Mouse (Mus musculus) myocyte (in vitro differentiated cells): Measurements from ENCODE around the gene 4933427D14Rik. TPM values are rescaled to one million over a fixed set of nuclear protein-coding genes. Genes with fewer than 3 reads are reported as not detected.

Experiments
- H3K27me3 ChIP-seq: one replicate; pipeline ENCODE4 v1.6.1; 2011; ENCODE audit not compliant: control insufficient read depth, insufficient read depth, insufficient read length
- H3K36me3 ChIP-seq: one replicate; pipeline ENCODE4 v1.6.1; 2011; ENCODE audit not compliant: control insufficient read depth, insufficient read depth
- H3K4me2 ChIP-seq: one replicate; pipeline ENCODE4 v1.6.1; 2011; ENCODE audit warnings: low read depth, control low read depth
- H3K4me3 ChIP-seq: one replicate; pipeline ENCODE4 v1.5.1; 2011; ENCODE audit warnings: mild to moderate bottlenecking, control low read depth, moderate library complexity
- H3K79me2 ChIP-seq: one replicate; pipeline ENCODE4 v1.6.1; 2011; ENCODE audit not compliant: control insufficient read depth, insufficient read depth
- H3ac ChIP-seq: one replicate; pipeline ENCODE4 v1.6.1; 2011; ENCODE audit not compliant: control insufficient read depth, insufficient read length
- CEBPB ChIP-seq: IDR thresholded peaks from 2 replicates; pipeline ENCODE4 v1.6.1; 2011; ENCODE audit warnings: mild to moderate bottlenecking, moderate library complexity; ENCODE audit not compliant: poor library complexity, insufficient read depth, severe bottlenecking
- E2F4 ChIP-seq: IDR thresholded peaks from one replicate; pipeline ENCODE4 v1.6.1; 2011; ENCODE audit warnings: mild to moderate bottlenecking, control low read depth, moderate library complexity; ENCODE audit not compliant: insufficient read depth
- MAX ChIP-seq: IDR thresholded peaks from one replicate; pipeline ENCODE4 v1.6.1; 2011; ENCODE audit warnings: low read depth, mild to moderate bottlenecking, control low read depth
- MYOD1 ChIP-seq, 3 experiments: IDR thresholded peaks; one replicate each; pipeline ENCODE4 v1.6.1; 2011; ENCODE audit warnings: control low read depth in 2 of 3, low read depth in 2 of 3, mild to moderate bottlenecking in 2 of 3, moderate library complexity in 1 of 3; ENCODE audit not compliant: insufficient read length in 2 of 3, control insufficient read depth in 1 of 3
- MYOG ChIP-seq, 3 experiments: IDR thresholded peaks; one replicate each; pipeline ENCODE4 v1.6.1; 2011; ENCODE audit warnings: control low read depth in 2 of 3, low read depth in 2 of 3, mild to moderate bottlenecking in 2 of 3; ENCODE audit not compliant: insufficient read length in 2 of 3, control insufficient read depth in 1 of 3, insufficient read depth in 1 of 3
- POLR2A ChIP-seq: IDR thresholded peaks from one replicate; pipeline ENCODE4 v1.6.1; 2011; ENCODE audit warnings: low read depth, mild to moderate bottlenecking, control low read depth, moderate library complexity; ENCODE audit not compliant: insufficient read length
- POLR2AphosphoS2 ChIP-seq: IDR thresholded peaks from one replicate; pipeline ENCODE4 v1.6.1; 2011; ENCODE audit warnings: low read depth, control low read depth; ENCODE audit not compliant: insufficient read length
- REST ChIP-seq: IDR thresholded peaks from one replicate; pipeline ENCODE4 v1.6.1; 2011; ENCODE audit warnings: mild to moderate bottlenecking, control low read depth, moderate library complexity; ENCODE audit not compliant: insufficient read depth, insufficient read length
- SRF ChIP-seq: IDR thresholded peaks from one replicate; pipeline ENCODE4 v1.6.1; 2011; ENCODE audit warnings: low read depth; ENCODE audit not compliant: control insufficient read depth, insufficient read length
- TCF12 ChIP-seq: IDR thresholded peaks from one replicate; pipeline ENCODE4 v1.6.1; 2011; ENCODE audit warnings: mild to moderate bottlenecking, control low read depth; ENCODE audit not compliant: poor library complexity, insufficient read depth, severe bottlenecking
- TCF3 ChIP-seq: IDR thresholded peaks from one replicate; pipeline ENCODE4 v1.6.1; 2011; ENCODE audit warnings: low read depth, control low read depth; ENCODE audit not compliant: insufficient read length
- USF1 ChIP-seq: IDR thresholded peaks from one replicate; pipeline ENCODE4 v1.6.1; 2011; ENCODE audit warnings: low read depth, mild to moderate bottlenecking, control low read depth, moderate library complexity
- polyA plus RNA-seq: library from polyadenylated mRNA; unstranded; fragments of >200 nt; fragmentation: generic; extraction: Trizol; gene quantifications from one replicate; pipeline ENCODE4 v1.2.1, GENCODE M21; 2012; ENCODE audit warnings: missing spikeins

4933427D14Rik gene
- polyA plus RNA-seq, 1 experiment, result 2.8 TPM

- peaks cover 12% of the 10 kb centered on the region for H3K36me3 ChIP-seq
- TF ChIP-seq SRF (no peak), E2F4 (no peak), POLR2AphosphoS2 (no peak), REST (no peak), USF1 (no peak), MYOD1 (IDR thresholded peaks at IDR 0.05; ENCODE audit: control insufficient read depth in 1 of 3, insufficient read length in 2 of 3, low read depth in 2 of 3) (peak in 1 of 3 experiments; percentile 10), MAX (no peak), MYOG (IDR thresholded peaks at IDR 0.05; ENCODE audit: control insufficient read depth in 1 of 3, insufficient read depth in 1 of 3, insufficient read length in 2 of 3, low read depth in 2 of 3) (no peak), TCF12 (no peak), CEBPB (no peak), POLR2A (peak; percentile 20), TCF3 (no peak)
- no peaks in the 10 kb centered on the region for H3K27me3 ChIP-seq
- H3ac ChIP-seq, result peak within 1 kb of the TSS; percentile 71
- H3K4me2 ChIP-seq, result peak within 1 kb of the TSS; percentile 81
- H3K4me3 ChIP-seq, result peak within 1 kb of the TSS; percentile 98
- peaks cover 43% of the 10 kb centered on the region for H3K79me2 ChIP-seq
Observed at GRCm38 (mm10) chr11:72206341-72207203, 687 bp downstream of the 4933427D14Rik start, which contains the start of gene Gm43951. Gene Gm43951 (minus strand): TSS chr11:72206840.

DNA sequence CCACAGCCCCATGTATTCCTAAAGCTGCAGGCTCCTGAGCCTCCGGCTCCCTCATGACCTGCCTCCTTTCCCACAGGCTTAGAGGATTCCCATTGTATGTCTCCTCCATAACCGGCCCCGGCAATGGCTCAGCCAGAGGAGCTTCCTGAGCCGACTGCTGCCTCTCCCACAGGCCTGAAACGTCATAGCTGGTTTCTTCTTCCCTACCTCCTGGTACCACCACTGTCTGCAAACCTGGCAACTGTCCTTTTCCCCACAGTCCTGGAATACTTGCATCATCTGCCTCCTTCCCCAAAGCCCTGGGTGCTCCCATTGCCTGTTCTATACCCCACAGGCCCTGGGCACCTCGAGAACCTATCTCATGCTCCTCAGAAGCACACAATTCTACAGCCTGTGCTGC, 2.0 kb downstream of the 4933427D14Rik start:
- H3K27me3 ChIP-seq, result no peaks in the 10 kb centered on the region
- H3K79me2 ChIP-seq, result peaks cover 43% of the 10 kb centered on the region
- peaks cover 6% of the 10 kb centered on the region for H3K36me3 ChIP-seq
- H3K4me2 ChIP-seq, result no peak overlapping the region
- H3ac ChIP-seq, result no peak overlapping the region
- no peak for TF ChIP-seq POLR2AphosphoS2
- no peak for TF ChIP-seq TCF3
- no peak for TF ChIP-seq MYOD1 (IDR thresholded peaks at IDR 0.05; ENCODE audit: control insufficient read depth in 1 of 3, insufficient read length in 2 of 3, low read depth in 2 of 3)
- no peak for TF ChIP-seq SRF
- no peak for TF ChIP-seq TCF12
- no peak for TF ChIP-seq MAX
- TF ChIP-seq USF1, result no peak
- no peak for TF ChIP-seq REST
- TF ChIP-seq MYOG (IDR thresholded peaks at IDR 0.05; ENCODE audit: control insufficient read depth in 1 of 3, insufficient read depth in 1 of 3, insufficient read length in 2 of 3, low read depth in 2 of 3), result no peak
- no peak for TF ChIP-seq POLR2A
- TF ChIP-seq E2F4, result no peak
- TF ChIP-seq CEBPB, result no peak
- peak overlapping the region; percentile 98 for H3K4me3 ChIP-seq

DNA sequence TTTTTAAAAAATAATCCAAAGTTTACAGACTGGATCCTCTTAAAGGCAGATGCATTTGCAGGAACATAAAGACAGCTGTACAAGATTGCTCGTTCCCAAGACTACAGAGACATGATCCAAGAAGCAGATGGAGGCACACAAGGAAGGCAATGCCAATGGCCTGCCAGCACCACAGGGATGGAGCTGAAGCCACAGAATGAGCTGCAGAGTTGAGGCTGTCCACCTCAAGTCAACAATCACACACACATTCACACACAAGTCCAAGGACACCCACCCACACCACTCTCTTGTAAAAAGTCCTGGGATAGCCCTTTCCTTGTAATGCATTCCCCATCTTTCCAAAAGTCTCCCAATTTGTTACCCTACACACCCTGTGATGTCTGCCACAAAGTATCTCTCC, 3.8 kb downstream of the 4933427D14Rik start:
- H3ac ChIP-seq, result no peak overlapping the region
- TF ChIP-seq POLR2AphosphoS2, result no peak
- TF ChIP-seq CEBPB, result no peak
- no peak for TF ChIP-seq REST
- no peak for TF ChIP-seq MAX
- no peak for TF ChIP-seq TCF3
- TF ChIP-seq E2F4, result no peak
- TF ChIP-seq SRF, result no peak

DNA sequence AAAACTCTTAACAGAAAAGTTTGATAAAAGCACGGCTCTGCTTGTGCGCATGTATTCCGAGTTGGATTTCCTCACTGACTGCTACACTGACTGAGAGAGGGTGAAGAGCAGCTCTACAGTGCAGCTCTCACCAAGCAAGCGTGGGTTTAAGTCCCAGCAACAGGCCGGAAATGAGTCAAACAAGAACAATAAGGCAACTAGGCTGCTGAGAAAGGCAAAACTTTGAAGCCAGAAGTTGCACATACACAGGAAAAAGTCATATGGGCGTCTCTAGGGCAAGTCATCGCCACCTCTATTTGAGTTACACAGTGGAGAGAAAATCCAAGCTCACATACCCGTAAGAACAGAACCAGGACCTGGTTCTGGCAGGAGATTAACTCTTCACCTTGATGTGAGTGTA, 10.8 kb downstream of the 4933427D14Rik start:
- TF ChIP-seq POLR2AphosphoS2 (no peak), MAX (no peak), POLR2A (no peak), TCF3 (no peak), MYOG (IDR thresholded peaks at IDR 0.05; ENCODE audit: control insufficient read depth in 1 of 3, insufficient read depth in 1 of 3, insufficient read length in 2 of 3, low read depth in 2 of 3) (no peak), TCF12 (no peak), REST (no peak)
- Histone ChIP-seq H3K79me2 (no peaks in the 10 kb centered on the region), H3K4me2 (peak overlapping the region; percentile 14), H3K36me3 (peaks cover 30% of the 10 kb centered on the region), H3K27me3 (no peaks in the 10 kb centered on the region), H3K4me3 (no peak overlapping the region), H3ac (no peak overlapping the region)

More for the DNA sequence above, 3.8 kb downstream of the 4933427D14Rik start:
- Histone ChIP-seq H3K27me3 (no peaks in the 10 kb centered on the region), H3K79me2 (peaks cover 36% of the 10 kb centered on the region), H3K36me3 (peaks cover 12% of the 10 kb centered on the region), H3K4me2 (no peak overlapping the region), H3K4me3 (no peak overlapping the region)
